Mouse (Mus musculus) A20 (cell line): ENCODE measurements at regions not wholly inside any gene's neighbourhood (a gene's known extent, or its start where the extent isn't known, plus 50 kb on each side); places are given as distances from the start of the nearest gene placed in this dataset.

Source experiments
- DNase-seq: peaks from one replicate; pipeline ENCODE4 v3.0.0-alpha.2; 2011; ENCODE audit warnings: low read depth, low spot score

- DNase-seq = no peak
These were observed 440.6 kb downstream of the Nebl start for GRCm38 (mm10) chr2:17290709-17291108.

GRCm38 (mm10) chr2:17287598-17287997, 443.7 kb downstream of the Nebl start:
- DNase-seq = no peak

GRCm38 (mm10) chr2:17249960-17250359, 481.3 kb downstream of the Nebl start:
- DNase-seq = no peak

- no peak for DNase-seq
These were observed 485.4 kb downstream of the Nebl start for GRCm38 (mm10) chr2:17245821-17246220.

GRCm38 (mm10) chr2:17215607-17216006, 515.7 kb downstream of the Nebl start:
- DNase-seq = peak; percentile 62

GRCm38 (mm10) chr2:17214881-17215280, 516.4 kb downstream of the Nebl start:
- peak; percentile 83 for DNase-seq

GRCm38 (mm10) chr2:17212566-17212965, 518.7 kb downstream of the Nebl start:
- DNase-seq = no peak

- no peak for DNase-seq
These were observed 520.2 kb downstream of the Nebl start for GRCm38 (mm10) chr2:17211105-17211504.

- no peak for DNase-seq
These were observed 537.7 kb downstream of the Nebl start for GRCm38 (mm10) chr2:17193611-17194010.

- no peak for DNase-seq
These were observed 542.1 kb downstream of the Nebl start for GRCm38 (mm10) chr2:17189169-17189568.

GRCm38 (mm10) chr2:17187822-17188221, 543.4 kb downstream of the Nebl start:
- DNase-seq = no peak

- no peak for DNase-seq
These were observed 547.6 kb downstream of the Nebl start for GRCm38 (mm10) chr2:17183696-17184095.

- DNase-seq = no peak
These were observed 549.7 kb downstream of the Nebl start for GRCm38 (mm10) chr2:17181597-17181996.

GRCm38 (mm10) chr2:17168896-17169295, 562.4 kb downstream of the Nebl start:
- DNase-seq = no peak

GRCm38 (mm10) chr2:17165016-17165415, 566.2 kb downstream of the Nebl start:
- DNase-seq = no peak

GRCm38 (mm10) chr2:17158463-17158862, 572.8 kb downstream of the Nebl start:
- DNase-seq = no peak

- DNase-seq = no peak
These were observed 573.9 kb downstream of the Nebl start for GRCm38 (mm10) chr2:17157336-17157735.

- no peak for DNase-seq
These were observed 575.7 kb downstream of the Nebl start for GRCm38 (mm10) chr2:17155596-17155995.

- no peak for DNase-seq
These were observed 607.6 kb downstream of the Nebl start for GRCm38 (mm10) chr2:17123626-17124025.

- no peak for DNase-seq
These were observed 614.0 kb downstream of the Nebl start for GRCm38 (mm10) chr2:17117292-17117691.

- DNase-seq = no peak
These were observed 620.1 kb downstream of the Nebl start for GRCm38 (mm10) chr2:17111177-17111576.

- DNase-seq = no peak
These were observed 630.1 kb downstream of the Nebl start for GRCm38 (mm10) chr2:17101161-17101560.

GRCm38 (mm10) chr2:17097546-17097945, 633.7 kb downstream of the Nebl start:
- DNase-seq = no peak

GRCm38 (mm10) chr2:17091454-17091853, 639.8 kb downstream of the Nebl start:
- no peak for DNase-seq
